Mouse (Mus musculus) kidney, adult 2 months (tissue): ENCODE measurements around the gene Vax1. TPM values are rescaled to one million over a fixed set of nuclear protein-coding genes. Genes with fewer than 3 reads are reported as not detected.

Experiments
- DNase-seq: peaks from one replicate; pipeline ENCODE4 v3.0.0; 2021
- H3K27ac ChIP-seq: fragments of 200-500 bp; 2 replicates; pipeline ENCODE4 v1.5.1; 2012; ENCODE audit warnings: low read depth, low read length, control low read depth, inconsistent platforms; ENCODE audit not compliant: insufficient read depth
- H3K27me3 ChIP-seq: fragments of 200-500 bp; replicated peaks from 2 replicates; pipeline ENCODE4 v1.6.1; 2012; ENCODE audit warnings: mild to moderate bottlenecking, moderate library complexity, low read length, inconsistent platforms; ENCODE audit not compliant: control insufficient read depth, insufficient read depth
- H3K36me3 ChIP-seq: fragments of 200-500 bp; 2 replicates; pipeline ENCODE4 v1.6.1; 2012; ENCODE audit warnings: mild to moderate bottlenecking, moderate library complexity, low read length, inconsistent platforms; ENCODE audit not compliant: control insufficient read depth, insufficient read depth
- H3K4me1 ChIP-seq: fragments of 200-500 bp; 2 replicates; pipeline ENCODE4 v1.6.1; 2011; ENCODE audit warnings: low read length; ENCODE audit not compliant: control insufficient read depth, insufficient read depth
- H3K4me3 ChIP-seq: fragments of 200-500 bp; 2 replicates; pipeline ENCODE4 v1.5.1; 2011; ENCODE audit warnings: mild to moderate bottlenecking, low read depth, low read length, control low read depth; ENCODE audit not compliant: insufficient read depth
- CTCF ChIP-seq: fragments of 200-500 bp; conservative IDR thresholded peaks from 2 replicates; pipeline ENCODE4 v1.5.1; 2011; ENCODE audit warnings: low read depth, mild to moderate bottlenecking, control low read depth, low read length, moderate library complexity, mixed read lengths; ENCODE audit not compliant: insufficient read depth, insufficient read length
- POLR2A ChIP-seq: fragments of 200-500 bp; IDR thresholded peaks from one replicate; pipeline ENCODE4 v1.6.1; 2011; ENCODE audit warnings: low read depth, low read length, control low read depth
- WGBS: fragments of 180-500 bp; shearing (Covaris S2); methylation state at CpG from one replicate; pipeline ENCODE4 v1.1.7; 2018; 5-methylcytosine and 5-hydroxymethylcytosine counted together
- polyA plus RNA-seq: library from polyadenylated mRNA; depleted of rRNA; stranded (reverse); fragments of >200 nt; gene quantifications from 2 replicates; pipeline ENCODE4 v1.2.3, GENCODE M21; 2012

Vax1 gene
- polyA plus RNA-seq, 1 experiment: not detected

DNA sequence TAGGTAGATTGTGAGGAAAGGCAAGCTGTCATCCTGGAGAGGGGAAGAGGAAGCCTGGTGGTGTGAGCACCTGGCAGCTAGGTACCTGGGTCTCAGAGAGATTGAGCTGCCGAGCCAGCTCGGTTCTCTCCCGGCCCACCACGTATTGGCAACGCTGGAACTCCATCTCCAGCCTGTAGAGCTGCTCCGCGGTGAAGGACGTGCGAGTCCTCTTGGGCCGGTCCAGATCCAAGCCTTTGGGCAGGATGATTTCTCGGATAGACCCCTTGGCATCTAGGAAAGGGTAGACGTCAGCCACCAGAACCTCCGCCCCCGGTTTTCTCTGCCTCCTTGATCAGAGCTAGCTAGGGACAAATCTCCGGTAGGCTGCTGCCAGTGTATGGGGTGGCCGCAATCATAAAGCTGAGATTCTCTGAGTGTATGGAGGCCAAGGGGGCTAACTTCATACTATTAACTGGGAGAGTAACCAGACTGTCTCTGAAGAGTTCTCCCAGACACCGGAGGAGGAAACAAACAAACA lies 1.4 kb downstream of the Vax1 start:
- Histone ChIP-seq H3K27me3 (peaks cover 29% of the 10 kb centered on the region), H3K27ac (no peak overlapping the region), H3K36me3 (no peaks in the 10 kb centered on the region), H3K4me1 (no peaks in the 10 kb centered on the region), H3K4me3 (no peak overlapping the region)
- WGBS: 17% methylated on average over 17 of the region's 17 CpGs
- DNase-seq: no peak
- TF ChIP-seq POLR2A: no peak
- no peak for TF ChIP-seq CTCF

DNA sequence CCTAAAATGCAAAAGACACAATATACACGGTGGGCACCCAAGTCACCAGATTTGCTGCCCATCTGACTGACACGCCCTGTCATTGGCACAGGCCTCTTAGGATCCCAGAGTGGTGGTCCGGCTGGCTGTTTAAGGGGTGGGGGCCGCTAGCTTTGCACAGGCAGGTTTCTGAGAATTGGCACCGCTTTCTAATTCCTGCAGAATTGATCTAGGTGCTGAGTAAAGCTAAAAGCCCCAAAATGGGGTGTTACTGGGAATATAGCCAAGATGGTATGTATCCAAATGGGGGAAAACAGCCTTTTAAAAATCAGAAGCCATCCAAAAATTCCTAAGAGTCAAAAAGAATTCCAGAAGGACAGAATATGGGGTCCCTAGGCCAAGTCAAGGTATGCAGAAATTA lies 2.0 kb downstream of the Vax1 start:
- Histone ChIP-seq H3K27me3 (peaks cover 29% of the 10 kb centered on the region), H3K36me3 (no peaks in the 10 kb centered on the region), H3K4me1 (no peaks in the 10 kb centered on the region), H3K4me3 (no peak overlapping the region), H3K27ac (no peak overlapping the region)
- no peak for TF ChIP-seq CTCF
- WGBS: 55% methylated on average over 5 of the region's 5 CpGs
- no peak for DNase-seq

DNA sequence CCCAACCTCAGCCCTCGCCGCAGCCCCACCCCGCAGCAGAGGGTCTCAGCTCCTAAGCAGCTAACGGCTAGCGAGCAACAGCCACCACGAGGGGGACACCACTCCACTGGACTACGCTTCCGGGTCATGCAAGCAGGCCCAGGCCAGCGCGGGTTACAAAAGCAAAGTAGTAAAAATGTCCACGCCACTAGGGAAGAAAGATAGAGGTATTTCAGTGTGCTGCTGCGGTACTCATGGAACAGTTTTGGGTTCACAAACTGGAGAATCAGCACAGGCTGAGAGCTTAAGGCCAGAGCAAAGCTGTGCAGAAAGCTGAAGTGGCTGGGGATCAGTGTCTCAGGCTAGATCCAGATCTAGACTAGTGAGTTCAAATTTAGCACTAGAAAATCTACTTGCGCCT lies 3.0 kb downstream of the Vax1 start:
- DNase-seq: no peak
- Histone ChIP-seq H3K36me3 (no peaks in the 10 kb centered on the region), H3K4me1 (no peaks in the 10 kb centered on the region), H3K27ac (no peak overlapping the region), H3K27me3 (peaks cover 28% of the 10 kb centered on the region), H3K4me3 (no peak overlapping the region)
- 20% methylated on average over 13 of the region's 13 CpGs for WGBS
- TF ChIP-seq CTCF: no peak
- TF ChIP-seq POLR2A: no peak

DNA sequence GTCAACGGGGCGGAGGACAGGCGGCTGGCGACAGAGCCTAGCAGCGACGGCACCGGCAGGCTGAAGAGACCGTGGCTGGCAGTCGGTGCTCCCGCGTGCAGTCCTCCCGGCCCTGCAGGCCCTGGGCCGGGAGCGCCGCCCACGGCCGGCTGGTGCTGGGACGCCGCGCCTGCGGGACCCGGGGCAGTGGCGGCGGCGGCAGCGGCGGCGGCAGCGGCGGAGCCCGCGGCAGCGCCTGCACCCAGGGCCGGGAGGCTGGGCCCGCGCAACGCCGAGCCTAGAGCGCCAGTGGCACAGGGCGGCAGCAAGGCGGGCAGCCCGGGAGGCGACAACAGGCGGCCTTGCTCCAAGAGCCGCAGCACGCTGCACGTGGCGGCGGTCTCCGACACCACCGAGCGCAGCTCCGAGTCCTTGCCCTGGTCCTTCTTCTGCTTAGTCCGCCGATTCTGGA lies 3.5 kb downstream of the Vax1 start:
- peaks cover 25% of the 10 kb centered on the region for H3K27me3 ChIP-seq
- TF ChIP-seq CTCF: no peak
- no peak for TF ChIP-seq POLR2A
- H3K4me1 ChIP-seq: no peaks in the 10 kb centered on the region
- no peaks in the 10 kb centered on the region for H3K36me3 ChIP-seq
- DNase-seq: no peak
- H3K27ac ChIP-seq: no peak overlapping the region
- no peak overlapping the region; the same call in 1 of the 2 replicates for H3K4me3 ChIP-seq
- WGBS: 2% methylated on average over 55 of the region's 55 CpGs

DNA sequence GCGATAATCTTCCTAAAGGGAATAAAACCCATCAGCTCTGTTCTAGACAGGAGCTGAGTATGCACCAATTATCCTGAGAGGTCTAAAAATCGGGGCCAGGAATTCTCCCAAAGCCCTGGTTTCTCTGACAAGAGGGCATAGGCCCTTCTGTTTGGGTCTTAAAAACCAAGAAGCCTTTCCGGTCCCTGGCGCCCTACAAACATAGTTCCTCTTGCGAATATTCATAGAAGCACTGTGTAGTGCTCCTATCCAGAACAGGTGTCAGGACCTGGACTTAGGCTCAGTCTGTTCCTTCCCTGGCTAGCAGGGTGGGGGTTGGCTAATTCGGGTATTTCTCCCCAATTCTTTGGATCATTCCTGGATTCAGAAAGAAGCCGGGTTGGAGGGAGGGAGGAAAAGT lies 4.3 kb downstream of the Vax1 start:
- Histone ChIP-seq H3K36me3 (no peaks in the 10 kb centered on the region), H3K4me3 (no peak overlapping the region), H3K4me1 (no peaks in the 10 kb centered on the region), H3K27me3 (peaks cover 22% of the 10 kb centered on the region), H3K27ac (no peak overlapping the region)
- 12% methylated on average over 7 of the region's 7 CpGs for WGBS
- TF ChIP-seq POLR2A (no peak), CTCF (no peak)
- no peak for DNase-seq

DNA sequence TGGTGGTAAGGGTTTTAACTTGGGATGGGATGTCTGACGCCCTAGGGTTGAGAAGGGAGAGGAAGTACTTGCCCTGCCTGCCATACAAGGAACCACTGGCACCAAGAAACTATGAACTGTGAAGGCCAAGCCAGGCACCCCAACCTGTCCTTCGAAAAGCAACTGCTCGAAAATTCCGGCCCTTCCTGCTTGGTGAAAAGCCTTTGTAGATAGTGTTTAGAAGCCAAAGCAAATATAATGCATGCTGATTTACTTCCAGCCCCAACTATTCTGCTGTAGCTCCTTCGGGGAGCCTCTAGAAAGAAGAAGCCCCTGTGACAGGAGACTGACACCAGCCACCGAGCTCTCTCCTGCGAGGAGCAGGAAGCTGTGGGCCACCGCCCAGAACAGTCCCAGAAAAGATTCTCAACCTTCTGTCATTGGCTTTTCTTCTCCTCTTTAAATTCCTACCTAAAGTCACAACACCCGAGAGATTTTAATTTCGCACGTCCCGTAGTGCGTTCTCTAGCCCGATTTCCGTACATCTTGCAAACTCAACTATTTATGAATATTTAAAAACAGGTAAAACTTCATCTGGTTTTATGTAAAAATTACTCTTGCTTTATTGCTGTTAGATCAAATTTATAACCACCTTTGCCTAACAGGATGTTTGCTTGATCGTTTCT lies 4.8 kb downstream of the Vax1 start:
- no peak for DNase-seq
- TF ChIP-seq POLR2A (no peak), CTCF (no peak)
- Histone ChIP-seq H3K4me3 (no peak overlapping the region), H3K36me3 (no peaks in the 10 kb centered on the region), H3K27ac (no peak overlapping the region), H3K4me1 (no peaks in the 10 kb centered on the region), H3K27me3 (peaks cover 19% of the 10 kb centered on the region)
- WGBS: 16% methylated on average over 16 of the region's 16 CpGs

DNA sequence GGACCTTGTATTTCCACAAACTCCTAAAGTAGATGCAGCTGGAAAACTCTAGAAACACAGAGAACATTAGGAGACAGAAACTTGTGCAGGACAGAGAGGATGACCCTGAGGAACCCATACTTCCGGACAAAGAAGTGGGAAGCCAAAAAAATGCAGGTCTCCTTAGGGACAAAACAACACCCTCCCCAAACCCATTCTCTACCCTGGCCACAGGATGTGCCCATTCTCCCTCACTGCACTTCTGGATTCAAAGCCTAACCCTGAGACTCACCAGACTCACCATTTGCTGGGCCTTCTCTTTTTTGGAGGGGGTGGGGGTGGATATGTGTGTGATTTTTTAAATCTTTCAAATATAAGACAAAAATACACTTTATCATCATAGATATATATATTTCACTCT lies 5.7 kb downstream of the Vax1 start:
- H3K4me1 ChIP-seq: no peaks in the 10 kb centered on the region
- no peak overlapping the region for H3K4me3 ChIP-seq
- H3K27ac ChIP-seq: no peak overlapping the region
- H3K36me3 ChIP-seq: no peaks in the 10 kb centered on the region
- DNase-seq: no peak
- 10% methylated on average over 1 of the region's 1 CpGs for WGBS
- no peak for TF ChIP-seq POLR2A
- TF ChIP-seq CTCF: no peak
- peaks cover 17% of the 10 kb centered on the region for H3K27me3 ChIP-seq
